Mouse (Mus musculus): ENCODE data around the gene Gtf2i. TPM values are rescaled to one million over a fixed set of nuclear protein-coding genes. Genes with fewer than 3 reads are reported as not detected.
"Not testable (repeated sequence)": the region's sequence is repeated elsewhere in the genome, so short reads cannot be mapped to it uniquely, and the experiment has no call there.

Gene Gtf2i
- total and polyA plus RNA-seq, 2 experiments from 2014 or later: 77.2 to 96.4 TPM

DNA sequence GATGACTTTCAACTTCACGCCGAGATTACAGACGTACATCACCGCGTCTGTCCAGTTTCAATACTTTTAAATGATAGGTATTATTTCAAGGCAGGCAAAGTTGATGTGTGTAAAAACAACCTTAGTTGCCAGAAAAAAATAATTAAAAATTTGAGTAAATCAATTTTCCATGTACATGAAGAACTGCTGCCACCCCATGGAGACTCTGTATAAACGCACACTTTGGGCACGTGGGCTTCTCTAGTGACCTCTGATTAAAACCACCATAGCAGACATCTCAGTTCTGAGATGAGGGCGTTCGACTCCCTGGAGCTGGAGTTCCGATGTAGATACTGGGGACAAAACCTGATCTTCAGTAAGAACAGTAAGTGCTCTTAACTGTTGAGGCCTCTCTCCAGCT is 26.8 kb upstream of the Gtf2i start:
- Histone ChIP-seq H3K27ac (ENCODE audit: low read depth, low read length) (no peak overlapping the region), H3K4me2 (ENCODE audit: low read depth, low read length, poor library complexity, severe bottlenecking) (no peak overlapping the region), H3K27me3 (ENCODE audit: insufficient read depth, low read length) (no peaks in the 10 kb centered on the region), H3K4me3 (ENCODE audit: low read depth, low read length) (no peak overlapping the region), H3K9ac (replicated peaks; ENCODE audit: low read length, poor library complexity, severe bottlenecking) (no peak overlapping the region), H3K4me1 (ENCODE audit: insufficient read depth, low read length) (no peaks in the 10 kb centered on the region), H3K36me3 (ENCODE audit: insufficient read depth, low read length) (no peaks in the 10 kb centered on the region), H3K9me3 (ENCODE audit: low read length) (no peaks in the 10 kb centered on the region)
- 65% methylated on average over 10 of the region's 10 CpGs for WGBS
- peak; percentile 78 for TF ChIP-seq CTCF (IDR thresholded peaks at IDR 0.05)
- peak; percentile 79 for DNase-seq (ENCODE audit: low spot score)
- ATAC-seq (ENCODE audit: low FRiP score): no peak

- DNase-seq (ENCODE audit: low spot score): no peak
- Histone ChIP-seq H3K4me1 (ENCODE audit: insufficient read depth, low read length) (no peaks in the 10 kb centered on the region), H3K4me2 (ENCODE audit: low read depth, low read length, poor library complexity, severe bottlenecking) (no peak overlapping the region), H3K9me3 (ENCODE audit: low read length) (no peaks in the 10 kb centered on the region), H3K27me3 (ENCODE audit: insufficient read depth, low read length) (no peaks in the 10 kb centered on the region), H3K36me3 (ENCODE audit: insufficient read depth, low read length) (no peaks in the 10 kb centered on the region), H3K9ac (replicated peaks; ENCODE audit: low read length, poor library complexity, severe bottlenecking) (no peak overlapping the region), H3K4me3 (ENCODE audit: low read depth, low read length) (no peak overlapping the region), H3K27ac (ENCODE audit: low read depth, low read length) (no peak overlapping the region)
- ATAC-seq (ENCODE audit: low FRiP score): no peak
- WGBS: 16% methylated on average over 6 of the region's 6 CpGs
- TF ChIP-seq CTCF (IDR thresholded peaks at IDR 0.05): no peak
Observed at GRCm38 (mm10) chr5:134340101-134340522, 25.6 kb upstream of the Gtf2i start.

DNA sequence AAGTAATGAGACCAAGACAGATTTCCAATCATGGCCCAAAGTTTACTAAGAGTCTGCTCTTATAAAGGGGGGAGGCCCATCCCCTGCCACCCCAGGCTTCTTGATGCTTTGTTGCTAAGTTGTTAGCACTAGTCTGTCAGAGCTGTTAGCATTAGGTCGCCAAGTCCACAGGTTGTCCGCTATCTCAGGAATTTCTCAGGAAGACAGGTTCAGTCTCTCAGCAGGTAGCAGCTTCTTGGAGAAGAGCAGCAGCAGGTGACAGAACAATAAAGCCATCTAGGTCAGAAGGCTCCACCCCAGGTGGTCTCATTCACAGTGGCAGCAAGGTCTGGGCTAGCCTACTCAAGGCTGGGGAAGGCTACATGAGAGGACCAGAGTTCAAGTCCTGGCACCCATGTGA is 22.5 kb upstream of the Gtf2i start:
- ATAC-seq (ENCODE audit: low FRiP score); H3K27ac ChIP-seq (ENCODE audit: low read depth, low read length); DNase-seq (ENCODE audit: low spot score); H3K27me3 ChIP-seq (ENCODE audit: insufficient read depth, low read length); H3K9me3 ChIP-seq (ENCODE audit: low read length); H3K4me2 ChIP-seq (ENCODE audit: low read depth, low read length, poor library complexity, severe bottlenecking); H3K4me3 ChIP-seq (ENCODE audit: low read depth, low read length); H3K36me3 ChIP-seq (ENCODE audit: insufficient read depth, low read length); H3K9ac ChIP-seq (replicated peaks; ENCODE audit: low read length, poor library complexity, severe bottlenecking); H3K4me1 ChIP-seq (ENCODE audit: insufficient read depth, low read length): not testable (repeated sequence)
- 67% methylated on average over 2 of the region's 2 CpGs for WGBS

GRCm38 (mm10) chr5:134332743-134333142 is 18.2 kb upstream of the Gtf2i start:
- WGBS: 28% methylated on average over 8 of the region's 8 CpGs
- DNase-seq (ENCODE audit: low spot score): no peak
- ATAC-seq (ENCODE audit: low FRiP score): no peak
- no peak overlapping the region for H3K4me2 ChIP-seq (ENCODE audit: low read depth, low read length, poor library complexity, severe bottlenecking)
- H3K27ac ChIP-seq (ENCODE audit: low read depth, low read length): no peak overlapping the region; the same call in 1 of the 2 replicates
- H3K27me3 ChIP-seq (ENCODE audit: insufficient read depth, low read length): no peaks in the 10 kb centered on the region
- no peak overlapping the region for H3K4me3 ChIP-seq (ENCODE audit: low read depth, low read length)
- no peaks in the 10 kb centered on the region for H3K9me3 ChIP-seq (ENCODE audit: low read length)
- no peak overlapping the region for H3K9ac ChIP-seq (replicated peaks; ENCODE audit: low read length, poor library complexity, severe bottlenecking)
- H3K4me1 ChIP-seq (ENCODE audit: insufficient read depth, low read length): no peaks in the 10 kb centered on the region
- H3K36me3 ChIP-seq (ENCODE audit: insufficient read depth, low read length): no peaks in the 10 kb centered on the region
- TF ChIP-seq CTCF (IDR thresholded peaks at IDR 0.05): no peak

DNA sequence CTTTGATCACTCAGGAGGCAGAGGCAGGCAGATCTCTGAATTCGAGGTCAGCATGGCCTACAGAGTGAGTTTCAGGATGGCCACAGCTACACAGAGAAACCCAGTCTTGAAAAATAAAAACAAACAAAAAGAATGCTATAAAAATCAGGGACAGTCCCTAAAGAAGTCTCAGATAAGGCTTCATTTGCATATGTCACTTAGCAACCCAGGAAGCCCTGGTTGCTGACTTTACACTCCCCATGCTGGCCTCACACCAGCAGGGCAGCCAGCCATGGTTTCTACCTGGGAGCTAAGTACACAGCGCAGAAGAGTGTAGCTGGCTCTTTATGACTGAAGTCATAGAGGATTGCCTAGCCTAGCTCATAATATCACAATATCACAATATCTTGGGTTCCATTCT is 15.5 kb upstream of the Gtf2i start:
- no peak for ATAC-seq (ENCODE audit: low FRiP score)
- Histone ChIP-seq H3K9me3 (ENCODE audit: low read length) (no peaks in the 10 kb centered on the region), H3K9ac (replicated peaks; ENCODE audit: low read length, poor library complexity, severe bottlenecking) (no peak overlapping the region), H3K4me2 (ENCODE audit: low read depth, low read length, poor library complexity, severe bottlenecking) (no peak overlapping the region), H3K27me3 (ENCODE audit: insufficient read depth, low read length) (no peaks in the 10 kb centered on the region), H3K4me1 (ENCODE audit: insufficient read depth, low read length) (no peaks in the 10 kb centered on the region), H3K36me3 (ENCODE audit: insufficient read depth, low read length) (no peaks in the 10 kb centered on the region), H3K4me3 (ENCODE audit: low read depth, low read length) (no peak overlapping the region), H3K27ac (ENCODE audit: low read depth, low read length) (no peak overlapping the region)
- no peak for TF ChIP-seq CTCF (IDR thresholded peaks at IDR 0.05)
- no peak for DNase-seq (ENCODE audit: low spot score)
- WGBS: 87% methylated on average over 2 of the region's 2 CpGs

DNA sequence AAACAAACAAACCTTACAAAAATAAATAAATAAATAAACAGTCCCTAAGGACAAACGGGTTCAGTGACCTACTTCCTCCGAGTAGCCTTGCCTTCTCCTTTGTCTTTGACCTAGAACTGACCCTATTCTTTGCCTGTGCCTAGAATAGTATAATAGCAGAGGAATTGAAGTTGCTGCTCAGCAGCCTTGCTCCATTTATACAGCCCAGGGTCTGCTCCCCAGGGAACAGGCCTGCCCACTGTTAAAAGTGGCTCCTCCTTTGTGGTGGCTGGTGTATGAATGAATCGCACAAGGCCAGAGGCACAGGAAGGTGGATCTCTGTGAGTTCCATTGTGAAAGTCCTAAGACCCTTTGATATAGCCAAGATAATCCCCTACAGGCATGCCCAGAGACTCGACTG is 14.8 kb upstream of the Gtf2i start:
- H3K9me3 ChIP-seq (ENCODE audit: low read length): no peaks in the 10 kb centered on the region

More for the DNA sequence above, 14.8 kb upstream of the Gtf2i start:
- DNase-seq (ENCODE audit: low spot score) (no peak), ATAC-seq (ENCODE audit: low FRiP score) (no peak)
- Histone ChIP-seq H3K4me3 (ENCODE audit: low read depth, low read length) (no peak overlapping the region), H3K27me3 (ENCODE audit: insufficient read depth, low read length) (no peaks in the 10 kb centered on the region), H3K4me1 (ENCODE audit: insufficient read depth, low read length) (no peaks in the 10 kb centered on the region), H3K27ac (ENCODE audit: low read depth, low read length) (no peak overlapping the region), H3K4me2 (ENCODE audit: low read depth, low read length, poor library complexity, severe bottlenecking) (no peak overlapping the region), H3K36me3 (ENCODE audit: insufficient read depth, low read length) (no peaks in the 10 kb centered on the region), H3K9ac (replicated peaks; ENCODE audit: low read length, poor library complexity, severe bottlenecking) (no peak overlapping the region)
- TF ChIP-seq CTCF (IDR thresholded peaks at IDR 0.05): no peak
- WGBS: 16% methylated on average over 4 of the region's 4 CpGs
